Mouse (Mus musculus): Measurements from ENCODE around the gene Lysmd3.
"Not testable (repeated sequence)": the region's sequence is repeated elsewhere in the genome, so short reads cannot be mapped to it uniquely, and the experiment has no call there.

Lysmd3 gene

DNA sequence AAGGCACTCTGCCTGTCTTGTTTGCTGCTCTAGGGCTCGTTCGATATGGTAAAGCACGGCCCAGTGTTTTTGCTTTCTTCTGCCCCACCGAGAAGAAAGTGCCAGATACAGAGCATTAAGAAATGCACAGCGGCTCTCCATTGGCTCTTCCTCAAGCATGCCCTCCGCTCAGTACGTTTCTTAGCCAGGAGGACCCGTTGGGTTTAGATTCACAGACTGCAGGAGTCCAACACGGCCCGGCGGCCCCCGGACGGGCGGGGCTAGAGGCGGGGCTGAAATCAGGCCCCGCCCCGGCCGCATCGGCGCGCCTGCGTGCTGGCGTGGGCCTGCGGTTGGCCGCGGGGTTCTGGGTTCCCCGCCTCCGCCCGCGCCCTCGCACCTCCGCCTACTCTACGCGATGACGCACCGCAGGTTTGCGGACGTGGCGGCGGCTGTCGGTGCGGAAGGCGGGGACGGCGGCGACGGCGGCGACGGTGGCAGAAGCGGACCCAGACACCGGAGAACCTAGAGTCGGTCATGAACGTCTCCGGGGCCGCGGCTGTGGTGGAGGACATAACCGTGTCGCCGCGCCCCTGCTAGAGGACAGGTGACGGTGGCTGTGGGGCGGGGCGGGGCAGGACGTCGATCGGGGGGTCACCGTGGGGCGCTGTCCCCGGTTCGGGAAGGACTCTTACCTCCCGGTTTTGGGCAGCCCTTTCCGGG lies at the start of gene Lysmd3:
Gene Lysmd3 (plus strand): TSS at position 313 of the 702 bp plus-strand sequence.
- peak; percentile 87 to 92 for DNase-seq (ENCODE audit: low spot score in 2 of 2)

DNA sequence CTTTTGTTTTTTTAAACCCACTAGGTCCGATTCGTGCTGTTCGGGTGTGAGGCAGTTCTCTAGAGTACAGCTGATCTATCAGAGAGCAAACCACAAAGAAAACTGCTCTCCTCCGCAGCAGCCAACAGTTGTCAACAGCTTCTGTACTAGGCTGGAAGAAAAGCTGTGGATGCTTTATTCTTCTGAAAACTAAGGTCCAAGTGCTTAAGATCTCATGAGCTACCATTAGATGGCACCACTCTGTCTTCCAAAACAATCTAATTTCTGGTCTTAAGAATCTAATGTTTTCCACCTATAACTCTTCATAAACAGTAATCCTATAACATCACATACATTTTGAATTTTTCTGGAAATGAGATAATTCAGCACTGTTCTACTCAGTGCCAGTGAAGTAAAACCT lies 47.1 kb upstream of the Lysmd3 start:
- DNase-seq (ENCODE audit: low spot score in 2 of 2) = no peak

DNA sequence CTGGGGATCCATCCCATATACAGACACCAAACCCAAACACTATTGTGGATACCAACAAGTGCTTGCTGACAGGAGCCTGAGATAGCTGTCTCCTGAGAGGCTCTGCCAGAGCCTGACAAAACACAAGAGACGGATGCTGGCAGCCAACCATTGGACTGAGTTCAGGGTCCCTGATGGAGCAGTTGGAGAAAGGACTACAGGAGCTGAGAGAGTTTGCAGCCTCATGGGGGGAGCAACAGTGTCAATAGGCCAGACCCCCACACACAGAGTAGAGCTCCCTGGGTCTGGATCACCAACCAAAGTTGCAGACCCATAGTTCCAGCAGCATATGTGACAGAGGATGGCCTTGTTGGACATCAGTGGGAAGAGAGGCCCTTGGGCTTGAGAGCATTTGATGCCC lies 29.6 kb upstream of the Lysmd3 start:
- not testable (repeated sequence) for DNase-seq (ENCODE audit: low spot score in 2 of 2)

DNA sequence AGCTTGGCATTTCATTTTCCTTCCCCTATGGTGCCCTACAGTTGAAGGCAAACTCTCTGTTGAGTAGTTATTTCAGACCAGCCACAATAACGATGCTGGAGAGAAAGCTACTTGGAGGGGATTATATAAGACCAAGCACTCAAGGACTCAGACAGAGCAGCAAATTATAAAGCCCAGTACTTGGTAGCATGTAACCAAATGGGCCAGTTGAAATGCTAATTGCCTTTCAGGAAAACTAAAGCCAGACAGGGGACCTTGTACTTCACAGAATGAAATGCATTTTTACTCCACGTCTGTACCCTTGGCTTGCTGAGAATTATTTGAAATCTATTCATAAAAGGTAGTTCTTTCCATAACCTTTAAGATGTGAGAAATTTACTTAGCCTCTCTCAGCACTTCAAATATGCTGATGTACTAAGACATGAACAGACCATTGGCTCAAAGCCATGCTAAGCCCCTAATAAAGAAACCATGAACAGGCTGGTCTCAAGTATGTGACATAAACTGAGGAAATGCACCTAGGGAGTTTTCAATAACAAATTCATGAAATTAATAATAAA lies 28.8 kb upstream of the Lysmd3 start:
- no peak for DNase-seq (ENCODE audit: low spot score in 2 of 2)

DNA sequence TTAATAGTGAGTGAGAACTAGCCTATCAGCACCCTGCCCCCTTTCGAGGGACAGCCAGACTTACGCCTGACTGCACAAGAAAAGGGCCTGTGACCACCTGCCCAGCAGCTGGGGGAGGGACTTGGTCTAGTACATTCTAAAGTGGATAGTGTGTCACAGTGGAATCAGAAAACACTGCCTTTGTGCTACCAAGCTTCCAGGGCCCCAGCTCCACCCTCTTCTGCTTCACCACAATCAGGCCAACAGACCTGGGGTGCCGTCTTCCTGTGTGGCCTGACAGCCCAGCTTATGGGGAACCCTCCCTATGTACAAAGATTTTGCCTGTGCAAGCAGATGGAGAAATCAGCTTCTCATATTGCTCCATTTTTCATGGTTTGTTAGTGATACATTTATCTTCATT lies 28.1 kb upstream of the Lysmd3 start:
- DNase-seq (ENCODE audit: low spot score in 2 of 2) = no peak

DNA sequence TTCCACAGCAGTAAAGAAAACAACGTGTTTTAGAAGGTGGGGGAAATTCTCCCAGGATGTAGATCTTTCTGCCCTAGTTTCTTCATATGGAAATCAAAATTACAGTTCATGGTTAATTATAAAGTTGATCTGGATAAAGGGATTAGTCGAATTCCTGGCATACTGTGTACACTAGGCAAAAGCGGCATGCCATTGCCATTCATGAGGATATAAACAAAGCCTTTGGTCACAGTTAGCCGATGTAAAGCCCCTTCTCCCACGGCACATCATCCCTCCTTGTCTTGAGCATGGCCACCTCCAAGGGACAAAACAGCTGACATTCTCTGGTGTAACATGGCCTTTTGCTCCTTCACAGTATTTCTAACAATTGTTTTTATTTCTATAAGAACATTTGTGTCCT lies 26.9 kb upstream of the Lysmd3 start:
- DNase-seq (ENCODE audit: low spot score in 2 of 2) = no peak

DNA sequence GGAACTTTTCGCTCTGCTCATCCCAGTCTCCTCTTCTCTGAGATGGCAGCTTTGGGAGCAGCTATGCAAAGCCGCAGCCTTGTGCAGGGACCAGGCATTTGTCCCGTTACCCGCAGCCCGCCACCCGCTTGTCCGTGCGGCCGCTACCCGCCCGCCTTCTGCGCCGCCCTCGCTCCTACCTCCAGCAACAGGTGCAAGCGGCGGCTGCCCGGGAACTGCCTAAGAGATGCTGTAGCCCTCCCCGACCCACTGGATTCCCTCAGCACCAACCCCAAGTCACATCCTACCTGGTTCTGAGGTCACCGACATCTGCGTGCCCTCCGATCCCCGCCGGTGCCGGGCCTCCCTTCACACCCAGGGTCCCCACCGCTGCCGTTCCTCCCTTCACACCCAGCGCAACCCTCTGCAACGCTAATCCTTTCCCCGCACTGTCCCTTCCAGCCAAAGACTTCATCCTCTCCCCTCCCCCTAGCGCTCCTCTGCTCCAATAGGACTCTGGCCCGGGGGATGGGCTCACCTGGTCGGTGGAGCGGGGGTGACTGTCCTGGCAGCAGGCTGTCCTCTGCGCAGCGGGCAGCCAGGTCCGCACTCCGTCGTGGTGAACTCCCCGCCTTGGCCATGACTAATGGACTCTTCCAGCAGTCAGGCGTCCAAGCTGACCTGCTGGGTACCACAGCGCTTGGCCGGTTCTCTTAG lies 24.6 kb upstream of the Lysmd3 start, which contains the start of gene Adgrv1:
Gene Adgrv1 (minus strand): TSS at position 435 of the 696 bp plus-strand sequence.
- no peak for DNase-seq (ENCODE audit: low spot score in 2 of 2)

DNA sequence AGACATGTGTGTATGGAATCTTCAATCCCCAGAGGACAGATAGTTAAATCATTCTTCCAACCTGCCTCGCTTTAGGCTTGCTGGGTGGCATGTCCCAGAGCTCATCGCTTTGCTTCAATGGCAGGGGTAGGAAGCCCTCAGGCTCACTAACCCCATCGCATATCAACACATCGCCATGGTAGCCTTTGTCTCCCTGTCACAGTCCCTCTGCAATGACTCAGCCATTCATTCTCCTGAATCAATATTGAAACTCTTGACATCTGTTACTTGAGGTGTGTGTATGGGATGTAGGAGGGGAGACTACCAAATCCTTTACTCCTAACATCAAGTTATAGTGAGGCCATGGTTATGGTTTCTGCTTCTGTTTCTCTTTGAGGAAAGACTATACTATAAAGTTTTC lies 17.8 kb upstream of the Lysmd3 start:
- DNase-seq (ENCODE audit: low spot score in 2 of 2) = no peak

DNA sequence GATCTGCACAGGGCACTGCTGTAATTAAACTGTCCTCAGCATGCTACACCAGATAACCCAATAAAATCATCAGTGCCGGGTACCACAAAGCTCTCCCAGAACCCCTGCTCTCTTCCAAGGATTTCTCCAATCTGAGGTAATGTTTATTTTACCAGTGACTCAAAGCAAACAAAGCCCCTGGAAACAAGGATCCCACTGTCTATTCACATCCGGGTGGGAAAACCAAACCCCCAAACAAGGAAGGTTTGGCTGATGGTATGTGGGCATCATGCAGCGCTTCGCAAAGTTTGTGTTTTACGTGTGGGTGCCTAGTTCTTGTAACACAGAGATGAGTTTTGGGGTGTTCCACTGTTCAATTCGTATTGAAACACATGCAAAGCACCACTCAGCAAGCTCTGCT lies 16.6 kb upstream of the Lysmd3 start:
- DNase-seq (ENCODE audit: low spot score in 2 of 2) = no peak

DNA sequence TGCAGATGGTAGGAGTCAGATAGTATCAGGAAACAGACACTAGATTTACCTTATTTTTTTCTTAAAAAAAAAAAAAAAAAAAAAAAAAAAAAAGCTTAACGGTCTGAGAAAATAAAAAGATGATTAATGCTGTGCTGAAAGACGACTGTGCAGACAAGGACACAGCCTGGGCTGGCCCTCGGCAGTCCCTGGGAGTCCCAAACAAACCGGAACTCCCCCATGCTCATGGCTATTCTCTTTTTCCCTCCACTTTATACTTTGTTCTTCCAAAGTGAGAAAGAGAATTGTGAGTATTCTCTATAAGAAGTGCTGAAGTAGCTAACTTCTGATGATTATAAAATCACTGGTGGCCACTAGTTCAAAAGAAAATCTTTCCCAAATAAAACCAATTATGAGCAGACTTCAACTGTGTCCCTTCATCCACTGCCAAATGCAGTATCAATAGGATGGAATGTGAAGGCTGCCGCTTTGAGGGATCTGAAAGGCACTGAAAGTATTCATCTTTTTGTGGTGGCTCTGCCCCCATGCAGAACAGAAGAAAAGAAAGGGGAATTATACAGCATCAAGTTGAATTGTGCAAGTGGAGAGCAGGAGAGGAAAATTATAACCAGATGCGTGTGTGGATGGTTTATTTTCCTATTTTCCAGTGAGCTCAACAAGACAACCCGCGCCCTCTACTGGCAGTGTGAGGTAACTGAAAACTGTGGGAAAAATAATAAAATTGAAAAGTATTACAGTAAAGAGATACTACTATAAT lies 16.0 kb upstream of the Lysmd3 start:
- DNase-seq (ENCODE audit: low spot score in 2 of 2) = peak in 1 of 2 experiments; percentile 22

DNA sequence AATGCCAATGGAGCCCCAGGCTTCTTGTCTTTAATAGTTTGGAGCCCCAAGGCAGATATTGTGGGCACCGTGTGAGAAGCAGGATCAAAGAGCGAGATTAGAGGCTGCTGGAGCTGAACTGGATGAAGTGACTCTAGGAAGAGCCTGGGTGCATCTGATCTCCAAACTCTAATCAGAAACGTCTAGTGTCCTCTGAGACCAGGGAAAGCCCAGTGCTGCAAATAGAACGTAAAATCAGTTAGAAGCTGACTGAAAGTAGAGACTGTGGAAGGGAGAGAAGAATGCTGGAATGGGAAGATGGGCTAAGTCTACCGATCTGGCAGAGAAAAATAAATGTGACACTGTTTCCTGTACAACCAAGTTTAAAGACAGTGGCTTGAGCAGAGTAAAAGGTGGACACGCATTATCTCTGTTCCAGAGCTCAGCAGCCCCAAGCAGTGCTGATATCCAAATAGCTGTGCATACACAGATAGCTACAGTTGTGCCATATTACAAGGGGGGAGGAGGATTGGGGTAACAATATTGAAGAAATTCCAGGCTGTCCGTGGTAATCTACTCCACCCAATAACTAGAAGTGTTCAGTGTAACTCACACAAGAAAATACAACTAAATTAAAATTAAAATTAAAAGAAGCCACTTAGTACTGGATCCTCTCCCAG lies 14.8 kb upstream of the Lysmd3 start:
- no peak for DNase-seq (ENCODE audit: low spot score in 2 of 2)

DNA sequence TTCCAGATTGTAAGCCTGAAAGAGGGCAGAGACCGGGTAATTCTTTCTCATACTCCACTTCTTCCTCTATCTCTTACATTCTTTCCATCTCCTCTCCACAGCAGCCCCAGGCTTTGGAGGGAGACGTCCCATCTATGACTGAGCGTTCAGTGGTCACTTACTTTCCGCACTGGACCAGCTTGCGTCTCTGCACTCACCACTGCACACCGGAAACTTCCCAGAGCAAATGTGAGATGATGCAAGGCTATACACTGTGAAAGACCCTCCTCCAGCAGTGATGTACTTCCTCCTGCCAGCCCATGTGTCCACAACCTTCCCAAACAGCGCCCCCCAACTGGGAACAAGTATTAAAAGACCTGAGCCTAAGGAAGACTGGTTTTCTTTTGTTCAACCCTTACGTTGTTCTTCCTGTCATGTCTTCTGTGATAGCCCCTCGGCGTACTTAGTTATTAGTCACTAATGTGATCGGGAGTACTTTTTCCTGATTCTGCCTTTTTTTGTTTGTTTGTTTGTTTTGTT lies 13.4 kb upstream of the Lysmd3 start:
- no peak for DNase-seq (ENCODE audit: low spot score in 2 of 2)

DNA sequence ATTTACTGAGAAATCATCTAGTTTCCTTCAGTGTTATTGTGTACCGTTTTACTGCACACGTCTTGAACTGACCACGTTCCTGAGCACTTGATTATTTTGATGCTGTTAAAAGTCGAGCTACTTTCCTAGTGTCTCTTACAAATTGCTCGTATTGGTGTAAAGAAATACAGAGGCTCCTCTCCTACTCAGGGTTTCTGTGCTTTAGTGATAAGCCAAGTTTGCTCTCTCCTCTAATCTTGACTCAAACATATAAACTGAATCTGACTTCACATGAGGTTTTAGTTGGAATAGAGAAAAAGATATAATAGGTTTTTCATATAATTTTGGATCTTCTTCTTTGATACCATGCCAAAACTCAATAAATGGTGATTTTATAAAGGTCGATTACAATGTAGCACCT lies 11.1 kb upstream of the Lysmd3 start:
- DNase-seq (ENCODE audit: low spot score in 2 of 2) = no peak

DNA sequence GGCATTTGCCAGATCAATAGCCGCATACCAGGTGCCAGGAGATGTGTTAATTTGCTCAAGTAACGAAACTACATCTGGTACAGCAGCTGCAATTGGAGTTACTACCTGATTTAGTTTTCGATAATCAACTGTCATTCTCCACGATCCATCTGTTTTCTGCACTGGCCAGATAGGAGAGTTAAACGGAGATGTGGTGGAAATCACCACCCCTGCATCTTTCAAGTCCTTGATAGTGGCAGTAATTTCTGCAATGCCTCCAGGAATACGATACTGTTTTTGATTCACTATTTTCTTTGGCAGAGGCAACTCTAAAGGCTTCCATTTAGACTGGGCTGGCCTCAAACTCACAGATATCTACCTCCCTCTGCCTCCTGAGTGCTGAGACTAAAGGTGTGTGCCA lies 7.1 kb upstream of the Lysmd3 start:
- not testable (repeated sequence) for DNase-seq (ENCODE audit: low spot score in 2 of 2)

DNA sequence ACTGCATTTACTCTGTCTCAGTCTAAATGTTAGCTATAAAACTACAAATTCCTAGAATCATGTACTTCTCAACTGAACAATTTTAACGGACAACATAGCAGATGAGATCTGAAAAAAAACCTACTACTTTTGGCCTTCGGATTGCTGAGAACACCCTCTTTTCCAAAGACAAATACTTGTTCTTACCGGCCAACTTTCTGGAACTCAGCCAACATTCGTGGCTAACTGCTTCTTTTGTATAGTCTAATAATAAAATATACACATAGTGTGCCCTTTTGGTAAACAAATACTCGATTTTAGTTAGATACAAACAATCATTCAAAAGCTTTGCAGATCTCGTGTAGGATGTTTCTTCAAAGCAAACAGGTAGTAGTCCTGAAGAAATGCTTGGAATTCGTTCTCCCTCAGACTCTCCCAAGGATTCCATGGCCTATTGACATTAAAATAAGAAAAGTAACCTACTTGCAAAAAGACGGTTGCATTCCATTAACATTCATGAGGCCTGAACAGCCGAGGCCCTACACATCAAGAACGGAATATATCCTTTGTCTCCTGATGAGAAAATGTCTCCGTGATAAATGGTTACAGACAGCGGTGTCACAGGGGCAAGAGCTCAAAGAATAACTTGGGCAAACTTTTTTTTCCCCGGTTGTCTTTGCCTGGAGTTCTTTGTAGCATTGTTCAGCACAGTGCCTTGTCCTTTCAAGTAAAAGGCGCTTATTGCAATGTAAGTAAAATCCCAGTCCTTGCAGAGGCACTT lies 1.2 kb upstream of the Lysmd3 start:
- no peak for DNase-seq (ENCODE audit: low spot score in 2 of 2)

DNA sequence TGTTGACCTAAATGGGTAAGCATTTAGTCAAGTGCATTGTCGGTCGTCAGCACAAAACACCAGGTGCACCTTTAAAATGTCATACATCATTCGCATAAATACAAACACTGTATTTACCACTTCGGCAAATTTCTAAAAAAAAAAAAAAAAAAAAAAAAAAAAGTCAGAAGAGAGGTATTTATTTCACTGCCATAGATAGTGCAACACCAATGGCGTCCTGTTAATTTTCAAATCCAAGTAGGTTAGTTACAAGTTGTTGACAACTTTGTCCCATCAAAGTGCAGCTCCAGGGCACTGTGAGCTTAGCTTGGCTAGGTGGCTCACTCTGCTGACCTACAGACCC lies 484 bp upstream of the Lysmd3 start:
- DNase-seq (ENCODE audit: low spot score in 2 of 2) = no peak

DNA sequence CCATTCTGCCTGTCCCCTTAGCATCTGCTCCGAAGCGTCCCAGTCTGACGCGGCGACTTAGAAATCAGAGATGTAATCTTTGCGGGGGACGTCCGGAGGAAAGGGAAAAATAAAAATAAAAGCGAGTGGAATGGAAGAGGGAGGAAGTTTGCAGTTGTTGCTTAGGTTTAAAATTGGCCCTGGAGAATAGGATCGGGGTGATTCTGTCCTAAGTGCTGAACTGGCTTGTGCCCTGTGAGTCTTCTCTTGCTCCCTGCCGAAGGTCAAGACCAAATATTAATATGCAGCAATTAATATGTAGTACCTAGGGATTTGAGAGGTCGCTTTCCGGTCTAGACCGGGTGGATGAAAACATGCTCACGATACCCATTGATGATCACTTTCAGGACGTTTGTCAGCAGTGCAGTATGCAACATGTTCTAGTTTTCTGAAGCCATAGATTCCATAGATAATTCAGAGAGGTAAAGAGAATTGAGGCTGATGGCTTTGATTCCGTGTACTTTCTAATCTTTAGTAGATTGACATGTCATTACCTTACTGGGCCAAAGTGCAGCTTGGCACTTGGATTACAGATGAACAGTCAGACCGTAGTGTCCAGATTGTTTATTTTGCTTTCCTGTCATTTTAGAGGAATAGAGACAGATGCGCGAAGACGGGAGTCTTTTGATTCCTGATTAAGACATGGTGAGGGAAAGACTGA lies 740 bp downstream of the Lysmd3 start:
- peak in 1 of 2 experiments; percentile 4 for DNase-seq (ENCODE audit: low spot score in 2 of 2)

DNA sequence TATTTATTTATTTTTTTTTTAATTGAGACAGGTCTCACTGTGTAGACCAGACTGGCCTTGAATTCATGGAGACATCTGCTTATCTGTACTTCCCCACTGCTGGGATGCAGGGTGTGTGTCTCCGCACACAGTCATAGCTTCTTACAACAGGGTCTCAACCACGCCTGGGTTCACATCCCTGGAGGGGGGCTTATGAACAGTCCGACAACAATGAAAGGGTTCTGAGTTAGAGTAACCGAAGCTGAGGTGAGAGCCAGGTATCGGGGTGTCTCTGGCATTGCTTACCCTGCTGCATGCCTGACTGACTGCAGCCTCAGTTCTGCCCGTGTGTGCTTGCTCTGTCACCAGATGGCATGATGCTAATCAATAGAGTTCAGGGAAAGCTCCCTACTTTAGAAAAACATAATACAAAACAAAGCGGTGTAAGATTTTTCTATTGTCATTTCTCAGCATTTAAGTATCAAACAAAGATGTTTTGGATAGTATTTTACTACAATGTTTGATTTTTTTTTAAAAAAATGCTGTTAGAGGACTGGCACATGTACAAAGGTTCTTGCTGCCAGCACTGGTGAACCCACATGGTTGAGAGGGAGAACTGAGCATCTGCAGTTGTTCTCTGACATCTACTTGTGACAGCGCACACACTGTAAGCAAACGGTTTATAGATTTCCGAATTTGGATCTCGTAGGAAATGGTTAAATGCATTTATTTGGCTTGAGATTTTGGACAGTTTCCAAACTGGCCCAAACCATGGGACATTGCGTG lies 6.3 kb downstream of the Lysmd3 start:
- no peak for DNase-seq (ENCODE audit: low spot score in 2 of 2)

DNA sequence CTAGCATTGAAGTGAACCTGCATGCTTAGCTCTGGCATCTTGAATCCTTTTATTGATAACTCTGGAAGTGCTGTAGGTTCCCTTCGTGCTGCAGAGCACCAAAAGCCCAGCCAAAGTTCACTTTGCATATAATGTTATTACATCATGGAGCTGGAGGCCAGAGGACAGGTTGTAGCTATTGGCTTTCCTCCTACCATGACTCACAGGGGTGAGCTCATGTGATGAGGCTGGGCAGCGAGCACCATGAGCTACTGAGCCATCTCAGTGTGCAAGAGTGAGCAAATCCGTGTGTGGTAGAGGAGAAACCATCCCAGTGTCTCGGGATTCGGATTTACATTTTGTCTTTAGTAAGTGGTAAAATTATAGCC lies 6.9 kb downstream of the Lysmd3 start:
- no peak for DNase-seq (ENCODE audit: low spot score in 2 of 2)

DNA sequence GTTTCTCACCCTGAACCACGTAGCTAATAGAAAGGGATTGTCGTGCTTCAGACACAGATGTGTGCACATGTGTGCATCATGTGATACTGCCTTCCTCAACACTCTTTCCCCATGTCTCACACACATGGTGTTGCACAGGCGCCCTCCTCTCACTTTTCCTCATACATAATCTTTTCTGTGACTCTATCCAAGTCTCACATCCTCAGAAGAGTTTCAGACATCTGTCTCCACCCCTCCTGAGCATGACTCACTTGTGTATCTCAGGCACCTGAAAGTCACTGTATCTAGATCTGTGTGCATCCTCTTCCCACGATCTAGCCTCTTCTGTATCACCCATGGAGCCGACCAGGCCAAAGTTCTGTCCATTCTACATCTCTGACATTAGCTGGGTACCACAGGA lies 10.2 kb downstream of the Lysmd3 start:
- DNase-seq (ENCODE audit: low spot score in 2 of 2) = no peak

All from natural killer cell, adult 2 months (primary cell).